Comparison of ENCODE assay signal across 21 mouse cellular contexts in genomic region chr2:4515910-4516309, GRCm38 (mm10).
DNase-seq lines count a peak whose midpoint lies in the region; ATAC-seq lines count a peak whose summit lies in the region.
"Had no signal": no experiment of that assay in that cellular context is flagged by ENCODE, and none has a peak within 500 bp of the region (broad histone marks: within the 10 kb centered on the region; RNA-seq: fewer than 3 reads in every experiment).

No protein-coding gene starts in this region.

- 0 out of 2 replicates have a peak overlapping the region, but pooled peaks have one; percentile 85 for H3K27ac ChIP-seq in embryonic facial prominence, embryonic 12.5 days
- H3K27ac ChIP-seq in embryonic facial prominence, embryonic 10.5 days (replicated peaks), result no peak overlapping the region
- H3K27ac ChIP-seq in heart, embryonic 16.5 days (ENCODE audit: low read length), result peak overlapping the region; percentile 97
- peak overlapping the region; percentile 96 for H3K27ac ChIP-seq in lung, embryonic 16.5 days (ENCODE audit: low read length)
- H3K27ac ChIP-seq: hindbrain, embryonic 10.5 days; left cerebral cortex, adult 2 months; liver, embryonic 14.5 days had no signal

- H3K27me3 ChIP-seq in embryonic facial prominence, embryonic 12.5 days, result no peaks in the 10 kb centered on the region
- H3K27me3 ChIP-seq in embryonic facial prominence, embryonic 10.5 days (replicated peaks; ENCODE audit: low read depth, poor library complexity, severe bottlenecking), result no peaks in the 10 kb centered on the region
- no peaks in the 10 kb centered on the region for H3K27me3 ChIP-seq in heart, embryonic 16.5 days (ENCODE audit: control insufficient read depth, insufficient read depth, low read length)
- no peaks in the 10 kb centered on the region for H3K27me3 ChIP-seq in lung, embryonic 16.5 days (ENCODE audit: control insufficient read depth, insufficient read depth, low read depth, low read length)

- H3K9me3 ChIP-seq in embryonic facial prominence, embryonic 12.5 days, result no peaks in the 10 kb centered on the region
- H3K9me3 ChIP-seq in embryonic facial prominence, embryonic 10.5 days, result no peaks in the 10 kb centered on the region
- H3K9me3 ChIP-seq in heart, embryonic 16.5 days (replicated peaks; ENCODE audit: control insufficient read depth, low read length), result no peaks in the 10 kb centered on the region
- no peaks in the 10 kb centered on the region for H3K9me3 ChIP-seq in lung, embryonic 16.5 days (ENCODE audit: control insufficient read depth, low read length)
- H3K9me3 ChIP-seq: hindbrain, embryonic 10.5 days had no signal

- no peak for DNase-seq in embryonic facial prominence, embryonic 10.5 days (ENCODE audit: low spot score)
- no peak for DNase-seq in heart, postnatal 4 days
- no peak for DNase-seq in lung, postnatal 14 days
- DNase-seq in right cerebral cortex, adult 18-20 months, result no peak
- DNase-seq: cerebellum, adult 9-11 months; gastrocnemius, postnatal 10 days; heart, adult 18-20 months; kidney, postnatal 10 days; lung, postnatal 4 days; right cerebral cortex, postnatal 14 days; thymus, postnatal 36 days had no signal

- WGBS in embryonic facial prominence, embryonic 12.5 days, result 76% methylated on average over 3 of the region's 3 CpGs
- 82% methylated on average over 3 of the region's 3 CpGs for WGBS in embryonic facial prominence, embryonic 10.5 days
- WGBS in heart, embryonic 16.5 days, result 71% methylated on average over 3 of the region's 3 CpGs
- 80% methylated on average over 3 of the region's 3 CpGs for WGBS in lung, embryonic 16.5 days

- no peak overlapping the region for H3K4me2 ChIP-seq in embryonic facial prominence, embryonic 12.5 days (replicated peaks)
- H3K4me2 ChIP-seq in heart, embryonic 16.5 days (ENCODE audit: low read depth, low read length), result no peak overlapping the region
- H3K4me2 ChIP-seq in lung, embryonic 16.5 days (ENCODE audit: low read depth, low read length), result no peak overlapping the region
- H3K4me2 ChIP-seq: midbrain, embryonic 11.5 days had no signal

- H3K9ac ChIP-seq in embryonic facial prominence, embryonic 12.5 days, result no peak overlapping the region
- no peak overlapping the region; the same call in 1 of the 2 replicates for H3K9ac ChIP-seq in heart, embryonic 16.5 days (ENCODE audit: low read length)
- no peak overlapping the region for H3K9ac ChIP-seq in lung, embryonic 16.5 days (ENCODE audit: low read length)
- H3K9ac ChIP-seq: liver, embryonic 14.5 days had no signal

- H3K36me3 ChIP-seq in embryonic facial prominence, embryonic 12.5 days, result peaks cover 9% of the 10 kb centered on the region
- H3K36me3 ChIP-seq in embryonic facial prominence, embryonic 10.5 days (replicated peaks), result peaks cover 43% of the 10 kb centered on the region
- H3K36me3 ChIP-seq in heart, embryonic 16.5 days (ENCODE audit: control insufficient read depth, insufficient read depth), result no peaks in the 10 kb centered on the region; the same call in 1 of the 2 replicates
- H3K36me3 ChIP-seq in lung, embryonic 16.5 days (ENCODE audit: control insufficient read depth, insufficient read depth, low read length), result no peaks in the 10 kb centered on the region

- no peak for ATAC-seq in embryonic facial prominence, embryonic 12.5 days (ENCODE audit: insufficient number of reproducible peaks, insufficient read depth, low FRiP score, low TSS enrichment)
- no peak for ATAC-seq in heart, embryonic 16.5 days (replicated peaks; ENCODE audit: extremely low read depth, insufficient read depth, low FRiP score)
- ATAC-seq in lung, embryonic 16.5 days (ENCODE audit: low read depth), result no peak
- ATAC-seq in neutrophil, adult 5-6 weeks (ENCODE audit: extremely low read depth, insufficient number of reproducible peaks, low FRiP score, poor library complexity, severe bottlenecking), result peak; percentile 51
- ATAC-seq: CD4-positive, CD25-positive, alpha-beta regulatory T cell, adult 4 months; inflammation-experienced regulatory T-cells, adult 6 months had no signal

- peaks cover 17% of the 10 kb centered on the region for H3K4me1 ChIP-seq in embryonic facial prominence, embryonic 12.5 days
- H3K4me1 ChIP-seq in embryonic facial prominence, embryonic 10.5 days, result peaks cover 24% of the 10 kb centered on the region
- H3K4me1 ChIP-seq in heart, embryonic 16.5 days (ENCODE audit: control insufficient read depth, insufficient read depth, low read length), result peaks cover 19% of the 10 kb centered on the region
- peaks cover 21% of the 10 kb centered on the region for H3K4me1 ChIP-seq in lung, embryonic 16.5 days (replicated peaks; ENCODE audit: control insufficient read depth, insufficient read depth, low read length)

- no peak overlapping the region for H3K4me3 ChIP-seq in embryonic facial prominence, embryonic 12.5 days
- H3K4me3 ChIP-seq in embryonic facial prominence, embryonic 10.5 days, result no peak overlapping the region
- no peak overlapping the region for H3K4me3 ChIP-seq in heart, embryonic 16.5 days (ENCODE audit: low read length)
- no peak overlapping the region for H3K4me3 ChIP-seq in lung, embryonic 16.5 days (ENCODE audit: low read length)
- H3K4me3 ChIP-seq: hindbrain, embryonic 10.5 days; left cerebral cortex, adult 2 months had no signal
